Mouse (Mus musculus): ENCODE measurements around the gene Rab26.

GRCm38 (mm10) chr17:24496026-24496425, 38.0 kb downstream of the Rab26 start:
- no peak for TF ChIP-seq CTCF (IDR thresholded peaks at IDR 0.05; ENCODE audit: low read depth)
- no peak for TF ChIP-seq EP300 (optimal IDR thresholded peaks at IDR 0.05)

Measured in stomach, postnatal 0 days (tissue).